9 mouse cellular contexts compared by ENCODE assay signal in the genomic region with DNA sequence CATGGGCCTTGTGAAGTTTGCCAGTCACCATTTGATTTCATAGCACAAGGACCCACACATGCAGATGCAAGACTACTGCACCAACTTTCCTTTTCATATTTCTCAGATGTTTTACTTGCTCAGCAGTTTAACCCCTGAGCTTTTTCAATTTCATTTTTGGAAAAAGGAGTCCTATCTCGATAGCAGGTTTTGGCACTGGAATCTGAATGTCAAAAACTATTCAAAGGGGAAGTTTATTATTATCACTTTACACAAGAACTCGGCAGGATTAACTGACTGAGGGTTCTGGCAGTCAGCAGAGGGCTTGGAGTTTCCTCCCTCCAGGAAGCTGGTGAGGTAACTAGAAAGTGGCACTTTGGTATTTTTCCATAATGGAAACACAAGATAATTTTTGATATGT. TPM values are rescaled to one million over a fixed set of nuclear protein-coding genes. Genes with fewer than 3 reads are reported as not detected.
DNase-seq lines count a peak whose midpoint lies in the region; ATAC-seq lines count a peak whose summit lies in the region.
"Had no signal": no experiment of that assay in that cellular context is flagged by ENCODE, and none has a peak within 500 bp of the region (broad histone marks: within the 10 kb centered on the region; RNA-seq: fewer than 3 reads in every experiment).

No protein-coding gene starts in this region.

- peak overlapping the region; percentile 37 to 92 for H3K27ac ChIP-seq in heart, embryonic 14.5 days (replicated peaks in 1 of 2; ENCODE audit: control insufficient read depth in 1 of 2, insufficient read depth in 1 of 2, low read depth in 2 of 2, low read length in 2 of 2)
- H3K27ac ChIP-seq in forebrain, embryonic 12.5 days: no peak overlapping the region
- no peak overlapping the region for H3K27ac ChIP-seq in liver, embryonic 11.5 days (ENCODE audit: low read depth, low read length)

- no peaks in the 10 kb centered on the region for H3K9me3 ChIP-seq in heart, embryonic 14.5 days (ENCODE audit: control insufficient read depth, low read length)
- no peaks in the 10 kb centered on the region for H3K9me3 ChIP-seq in forebrain, embryonic 12.5 days
- no peaks in the 10 kb centered on the region for H3K9me3 ChIP-seq in liver, embryonic 11.5 days (ENCODE audit: control insufficient read depth, low read length)
- H3K9me3 ChIP-seq: megakaryocyte, embryonic 14.5 days had no signal

- peak overlapping the region; percentile 72 for H3K4me2 ChIP-seq in heart, embryonic 14.5 days (ENCODE audit: low read length)
- 0 out of 2 replicates have a peak overlapping the region, but pooled peaks have one; percentile 73 for H3K4me2 ChIP-seq in forebrain, embryonic 12.5 days
- H3K4me2 ChIP-seq in liver, embryonic 11.5 days: peak overlapping the region; percentile 76

- H3K4me3 ChIP-seq in heart, embryonic 14.5 days (ENCODE audit: control insufficient read depth in 1 of 2, insufficient read depth in 1 of 2, low read depth in 1 of 2, low read length in 2 of 2): peak overlapping the region; percentile 71
- H3K4me3 ChIP-seq in forebrain, embryonic 12.5 days (replicated peaks): no peak overlapping the region
- no peak overlapping the region for H3K4me3 ChIP-seq in liver, embryonic 11.5 days (ENCODE audit: low read depth, low read length)

- no peaks in the 10 kb centered on the region for H3K36me3 ChIP-seq in heart, embryonic 14.5 days (ENCODE audit: control insufficient read depth, insufficient read depth, low read length)
- no peaks in the 10 kb centered on the region for H3K36me3 ChIP-seq in forebrain, embryonic 12.5 days (replicated peaks)
- no peaks in the 10 kb centered on the region for H3K36me3 ChIP-seq in liver, embryonic 11.5 days (ENCODE audit: control insufficient read depth, insufficient read depth, low read length)

- peaks cover 9 to 26% of the 10 kb centered on the region in 2 experiments for H3K4me1 ChIP-seq in heart, embryonic 14.5 days (ENCODE audit: control insufficient read depth in 2 of 2, insufficient read depth in 2 of 2, low read length in 2 of 2)
- H3K4me1 ChIP-seq in forebrain, embryonic 12.5 days: peaks cover 12% of the 10 kb centered on the region
- H3K4me1 ChIP-seq in liver, embryonic 11.5 days (replicated peaks; ENCODE audit: control insufficient read depth, insufficient read depth, low read length): no peaks in the 10 kb centered on the region; the same call in none of the 2 replicates

- no peak for ATAC-seq in heart, embryonic 14.5 days (ENCODE audit: insufficient number of reproducible peaks, insufficient read depth, low FRiP score, low read depth)
- ATAC-seq in forebrain, embryonic 12.5 days (ENCODE audit: low FRiP score): no peak
- no peak for ATAC-seq in liver, embryonic 11.5 days (replicated peaks; ENCODE audit: low FRiP score)

- H3K9ac ChIP-seq in heart, embryonic 14.5 days (ENCODE audit: low read length): peak overlapping the region; percentile 80
- no peak overlapping the region for H3K9ac ChIP-seq in forebrain, embryonic 12.5 days
- no peak overlapping the region for H3K9ac ChIP-seq in liver, embryonic 11.5 days (ENCODE audit: low read depth, low read length)

- intact Hi-C loops in heart, postnatal 25 days (cut with DNase I): loop anchor here (10.0 kb wide), 1 partner anchor 819 kb away; a partner anchor contains a TSS
- intact Hi-C loops in left cerebral cortex, postnatal 4 days (cut with DNase I): loop anchor here (10.0 kb wide), 1 partner anchor 161 kb away; a partner anchor contains a TSS
- intact Hi-C loops in left cerebral cortex, postnatal 10 days (cut with DNase I): loop anchor here (10.0 kb wide), 1 partner anchor 171 kb away; a partner anchor contains a TSS

- no peak for DNase-seq in heart, postnatal 25 days (ENCODE audit: low spot score)
- peak; percentile 46 for DNase-seq in 416B (ENCODE audit: low read depth)
- DNase-seq in liver, embryonic 11.5 days (ENCODE audit: low spot score): no peak
- DNase-seq in spleen, adult 12 weeks (ENCODE audit: low spot score): no peak
- DNase-seq in left cerebral cortex, postnatal 4 days: no peak
- no peak for DNase-seq in left cerebral cortex, postnatal 10 days (ENCODE audit: extremely low spot score in 1 of 2, low spot score in 2 of 2)

- H3K27me3 ChIP-seq in heart, embryonic 14.5 days (ENCODE audit: control insufficient read depth, insufficient read depth, low read length): no peaks in the 10 kb centered on the region
- H3K27me3 ChIP-seq in forebrain, embryonic 12.5 days: no peaks in the 10 kb centered on the region
- H3K27me3 ChIP-seq in liver, embryonic 11.5 days (replicated peaks; ENCODE audit: control insufficient read depth, insufficient read depth, low read length): no peaks in the 10 kb centered on the region
- H3K27me3 ChIP-seq: megakaryocyte, embryonic 14.5 days had no signal

- WGBS in heart, embryonic 14.5 days: 9% methylated on average over 2 of the region's 2 CpGs
- 74% methylated on average over 2 of the region's 2 CpGs for WGBS in forebrain, embryonic 12.5 days
- WGBS in liver, embryonic 11.5 days: 47% methylated on average over 2 of the region's 2 CpGs

RNA-seq across cellular contexts. Expression of a gene that starts 1.9 kb away (rescaled TPM):
- polyA plus RNA-seq in heart, embryonic 14.5 days (2014; fragmentation: Nextera tagmentation; extraction: Ambion mirVana): 17.1 and 17.2 TPM in 2 replicates
- 10 to 100 TPM; 69.6 to 79.6 TPM for total RNA-seq in heart, postnatal 25 days (2021)
- 6.9 TPM in 2 replicates for polyA plus RNA-seq in forebrain, embryonic 12.5 days (2016; fragmentation: Nextera tagmentation; extraction: Ambion mirVana)
- polyA plus RNA-seq in liver, embryonic 11.5 days (2014; fragmentation: Nextera tagmentation; extraction: Ambion mirVana): 3.5 TPM in 2 replicates
- total RNA-seq in left cerebral cortex, postnatal 4 days (2021): 10 to 100 TPM; 19.5 to 22.2 TPM
- total RNA-seq in left cerebral cortex, postnatal 10 days (2021): 10 to 100 TPM; 27.0 to 34.3 TPM

RNA-seq across cellular contexts. Expression of a gene that starts 47.4 kb away (rescaled TPM):
- 4.9 and 5.3 TPM in 2 replicates for polyA plus RNA-seq in heart, embryonic 14.5 days (2014; fragmentation: Nextera tagmentation; extraction: Ambion mirVana)
- total RNA-seq in heart, postnatal 25 days (2021): 1 to 10 TPM; 2.2 to 2.5 TPM
- polyA plus RNA-seq in forebrain, embryonic 12.5 days (2016; fragmentation: Nextera tagmentation; extraction: Ambion mirVana): 2.5 and 2.8 TPM in 2 replicates
- 4.6 and 5.2 TPM in 2 replicates for polyA plus RNA-seq in liver, embryonic 11.5 days (2014; fragmentation: Nextera tagmentation; extraction: Ambion mirVana)
- total RNA-seq in left cerebral cortex, postnatal 4 days (2021): 1 to 10 TPM; 2.4 to 3.4 TPM
- total RNA-seq in left cerebral cortex, postnatal 10 days (2021): 1 to 10 TPM; 3.6 to 4.4 TPM

Comparison
In these comparisons a context has a peak if more than half of its experiments do, and no peak if none do; other contexts are left out.
1. H3K27ac ChIP-seq: peak in heart, embryonic 14.5 days (2 of 2); none in forebrain, embryonic 12.5 days (single experiment) and liver, embryonic 11.5 days (single experiment).
2. H3K4me3 ChIP-seq: peak in heart, embryonic 14.5 days (2 of 2); none in forebrain, embryonic 12.5 days (single experiment) and liver, embryonic 11.5 days (single experiment).
3. Peak in every context shown above with its lines, with median percentiles within 50 percentile points of each other: H3K4me2 ChIP-seq.